Mouse (Mus musculus) lung, postnatal 0 days (tissue): ENCODE results near the gene Ifngr1.

ENCODE experiments used
- CTCF ChIP-seq: IDR thresholded peaks from 2 replicates; pipeline ENCODE4 v1.5.1; 2016; ENCODE audit warnings: antibody characterized with exemption, mild to moderate bottlenecking
- EP300 ChIP-seq: IDR thresholded peaks from 2 replicates; pipeline ENCODE4 v1.6.1; 2016; ENCODE audit warnings: antibody characterized with exemption, mild to moderate bottlenecking, control low read depth

DNA sequence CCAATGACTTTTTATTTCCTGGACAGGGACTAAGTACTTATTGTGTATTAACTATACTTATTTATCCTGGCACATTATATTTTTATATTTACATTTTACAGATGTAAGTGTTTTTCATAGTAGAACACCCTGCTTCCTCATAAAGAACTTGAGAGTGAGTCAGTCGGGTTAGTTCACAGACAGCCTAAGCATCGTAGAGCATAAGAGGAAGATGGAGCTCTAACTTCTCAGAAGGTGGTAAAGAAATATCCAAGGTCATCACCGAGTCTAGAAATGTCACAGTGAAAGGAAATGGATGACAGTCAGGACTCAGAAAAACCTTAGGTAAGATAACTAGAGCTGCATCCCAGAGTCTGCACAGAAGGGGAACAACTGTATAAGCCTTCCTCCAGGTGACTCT, 40.2 kb upstream of the Ifngr1 start:
- TF ChIP-seq CTCF (no peak), EP300 (no peak)
